Mouse (Mus musculus) left cerebral cortex, adult 8-10 months (tissue): ENCODE measurements around the gene Cldn34c4. TPM values are rescaled to one million over a fixed set of nuclear protein-coding genes. Genes with fewer than 3 reads are reported as not detected.

Experiments
- DNase-seq, 2 experiments: peaks; one replicate each; pipeline ENCODE4 v3.0.0; 2022; ENCODE audit warnings: low spot score in 2 of 2
- total RNA-seq, 4 experiments: library from RNA; stranded (reverse); gene quantifications; 2 replicates each; pipeline ENCODE4 v1.2.4; 2022

Gene Cldn34c4
- not detected for total RNA-seq

DNA sequence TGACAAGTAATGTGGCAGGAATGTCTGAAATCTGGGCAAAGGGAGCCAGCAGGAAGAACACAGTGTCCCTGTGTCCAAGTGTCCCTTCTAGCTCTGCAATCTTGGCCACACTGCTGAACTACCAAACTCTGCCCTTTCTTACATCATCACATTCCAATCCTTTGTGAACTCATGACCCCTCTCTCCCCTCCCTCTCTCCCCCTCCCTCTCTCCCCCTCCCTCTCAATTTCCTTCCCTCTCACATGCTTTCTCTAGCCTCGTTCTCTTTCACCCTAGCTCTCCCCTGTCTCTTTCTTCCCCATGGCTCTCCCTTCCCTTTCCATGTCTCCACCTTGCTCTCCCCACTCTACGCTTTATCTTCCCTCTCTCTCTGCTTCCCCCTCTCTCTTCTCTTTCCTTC is at the start of gene Cldn34c4:
Cldn34c4 (minus strand) TSS at position 101 of the 400 bp plus-strand sequence.
- no peak for DNase-seq

- peak in 1 of 2 experiments; percentile 22 for DNase-seq
Observed at GRCm38 (mm10) chrX:127747062-127747461, 10.7 kb upstream of the Cldn34c4 start.
